In genomic region chr2:52378848-52379261, GRCm38 (mm10) we compare ENCODE assay signal across 8 mouse cellular contexts. TPM values are rescaled to one million over a fixed set of nuclear protein-coding genes. Genes with fewer than 3 reads are reported as not detected.
A peak's percentile ranks its signal among the peaks of the same experiment; 100 is the strongest.
DNase-seq lines count a peak whose midpoint lies in the region; ATAC-seq and TF ChIP-seq lines count a peak whose summit lies in the region.

No protein-coding gene starts in this region.

- H3K4me1 ChIP-seq in stomach, embryonic 15.5 days = no peaks in the 10 kb centered on the region
- no peaks in the 10 kb centered on the region for H3K4me1 ChIP-seq in stomach, postnatal 0 days (replicated peaks; ENCODE audit: control insufficient read depth, insufficient read depth)
- no peaks in the 10 kb centered on the region for H3K4me1 ChIP-seq in embryonic facial prominence, embryonic 14.5 days (ENCODE audit: control insufficient read depth, insufficient read depth, low read length)
- no peaks in the 10 kb centered on the region for H3K4me1 ChIP-seq in kidney, embryonic 16.5 days (ENCODE audit: insufficient read depth, low read length)

- H3K4me2 ChIP-seq in stomach, embryonic 15.5 days = 0 out of 2 replicates have a peak overlapping the region, but pooled peaks have one; percentile 0
- H3K4me2 ChIP-seq in stomach, postnatal 0 days (replicated peaks; ENCODE audit: low read depth) = no peak overlapping the region
- H3K4me2 ChIP-seq in embryonic facial prominence, embryonic 14.5 days (ENCODE audit: low read depth, low read length) = peak overlapping the region; percentile 28; the same call in 1 of the 2 replicates
- no peak overlapping the region for H3K4me2 ChIP-seq in kidney, embryonic 16.5 days (replicated peaks; ENCODE audit: low read depth, low read length)

- H3K9me3 ChIP-seq in stomach, embryonic 15.5 days = no peaks in the 10 kb centered on the region
- H3K9me3 ChIP-seq in stomach, postnatal 0 days (ENCODE audit: control insufficient read depth, low read length) = no peaks in the 10 kb centered on the region
- H3K9me3 ChIP-seq in embryonic facial prominence, embryonic 14.5 days (ENCODE audit: control insufficient read depth, low read length) = no peaks in the 10 kb centered on the region
- no peaks in the 10 kb centered on the region for H3K9me3 ChIP-seq in kidney, embryonic 16.5 days (ENCODE audit: low read length)

- H3K4me3 ChIP-seq in stomach, embryonic 15.5 days (replicated peaks) = no peak overlapping the region
- H3K4me3 ChIP-seq in stomach, postnatal 0 days (ENCODE audit: low read depth, low read length) = no peak overlapping the region
- no peak overlapping the region for H3K4me3 ChIP-seq in embryonic facial prominence, embryonic 14.5 days (ENCODE audit: low read depth, low read length)
- H3K4me3 ChIP-seq in kidney, embryonic 16.5 days (ENCODE audit: low read length) = no peak overlapping the region

- WGBS in stomach, embryonic 15.5 days = 58% methylated on average over 10 of the region's 10 CpGs
- WGBS in stomach, postnatal 0 days = 63% methylated on average over 10 of the region's 10 CpGs
- WGBS in embryonic facial prominence, embryonic 14.5 days = 73% methylated on average over 10 of the region's 10 CpGs
- 70% methylated on average over 10 of the region's 10 CpGs for WGBS in kidney, embryonic 16.5 days

- H3K27ac ChIP-seq in stomach, embryonic 15.5 days = no peak overlapping the region
- no peak overlapping the region for H3K27ac ChIP-seq in stomach, postnatal 0 days (replicated peaks)
- H3K27ac ChIP-seq in embryonic facial prominence, embryonic 14.5 days (replicated peaks; ENCODE audit: low read depth, low read length) = no peak overlapping the region
- H3K27ac ChIP-seq in kidney, embryonic 16.5 days (ENCODE audit: low read length) = no peak overlapping the region

- no peak for TF ChIP-seq CTCF in stomach, postnatal 0 days (IDR thresholded peaks at IDR 0.05; ENCODE audit: low read depth)

- H3K27me3 ChIP-seq in stomach, embryonic 15.5 days (replicated peaks) = no peaks in the 10 kb centered on the region
- no peaks in the 10 kb centered on the region for H3K27me3 ChIP-seq in stomach, postnatal 0 days (ENCODE audit: control insufficient read depth, insufficient read depth, low read length)
- no peaks in the 10 kb centered on the region for H3K27me3 ChIP-seq in embryonic facial prominence, embryonic 14.5 days (replicated peaks; ENCODE audit: control insufficient read depth, insufficient read depth, low read length)
- no peaks in the 10 kb centered on the region for H3K27me3 ChIP-seq in kidney, embryonic 16.5 days (ENCODE audit: insufficient read depth, low read length)

- TF ChIP-seq EP300 in stomach, postnatal 0 days (optimal IDR thresholded peaks at IDR 0.05) = no peak

- DNase-seq in stomach, postnatal 0 days (ENCODE audit: low spot score) = no peak
- no peak for DNase-seq in embryonic facial prominence, embryonic 14.5 days (ENCODE audit: low spot score)
- peak; percentile 63 for DNase-seq in lung, postnatal 10 days
- no peak for DNase-seq in layer of hippocampus, postnatal 36 days
- no peak for DNase-seq in adrenal gland, adult (ENCODE audit: inconsistent age in 2 of 2, low spot score in 1 of 2)
- DNase-seq in spleen, postnatal 4 days (ENCODE audit: low spot score in 2 of 2) = no peak

- no peak overlapping the region for H3K9ac ChIP-seq in stomach, embryonic 15.5 days
- H3K9ac ChIP-seq in stomach, postnatal 0 days (ENCODE audit: low read length) = no peak overlapping the region
- no peak overlapping the region for H3K9ac ChIP-seq in embryonic facial prominence, embryonic 14.5 days (ENCODE audit: low read depth, low read length)
- H3K9ac ChIP-seq in kidney, embryonic 16.5 days (replicated peaks; ENCODE audit: low read length) = no peak overlapping the region

- no peaks in the 10 kb centered on the region for H3K36me3 ChIP-seq in stomach, embryonic 15.5 days
- no peaks in the 10 kb centered on the region for H3K36me3 ChIP-seq in stomach, postnatal 0 days (ENCODE audit: control insufficient read depth, insufficient read depth, low read length)
- H3K36me3 ChIP-seq in embryonic facial prominence, embryonic 14.5 days (ENCODE audit: control insufficient read depth, insufficient read depth, low read length) = no peaks in the 10 kb centered on the region
- no peaks in the 10 kb centered on the region for H3K36me3 ChIP-seq in kidney, embryonic 16.5 days (ENCODE audit: insufficient read depth, low read length)

- ATAC-seq in stomach, embryonic 15.5 days (ENCODE audit: insufficient read depth, low FRiP score, low read depth) = no peak
- no peak for ATAC-seq in stomach, postnatal 0 days (ENCODE audit: low FRiP score, low TSS enrichment)
- 0 out of 2 replicates have a peak, but pooled peaks have one; percentile 15 for ATAC-seq in embryonic facial prominence, embryonic 14.5 days (ENCODE audit: low read depth)
- ATAC-seq in kidney, embryonic 16.5 days (ENCODE audit: low FRiP score, low TSS enrichment) = no peak

RNA-seq across cellular contexts. Expression of gene Neb, which starts 0.6 kb away (rescaled TPM):
- polyA plus RNA-seq in stomach, embryonic 15.5 days (2015; fragmentation: Nextera tagmentation; extraction: Ambion mirVana) = 1.4 and 4.3 TPM in 2 replicates
- 1.2 and 1.3 TPM in 2 replicates for polyA plus RNA-seq in stomach, postnatal 0 days (2015; fragmentation: Nextera tagmentation; extraction: Ambion mirVana)
- polyA plus RNA-seq in embryonic facial prominence, embryonic 14.5 days (2014; fragmentation: Nextera tagmentation; extraction: Ambion mirVana) = 212 and 249 TPM in 2 replicates
- total RNA-seq in layer of hippocampus, postnatal 36 days (2021) = 1 to 10 TPM; 1.3 to 1.7 TPM
- 4.9 TPM in 2 replicates for polyA plus RNA-seq in kidney, embryonic 16.5 days (2015; fragmentation: Nextera tagmentation; extraction: Ambion mirVana)

RNA-seq across cellular contexts. Expression of gene Arl5a, which starts 45.8 kb away (rescaled TPM):
- 35.9 and 37.1 TPM in 2 replicates for polyA plus RNA-seq in stomach, embryonic 15.5 days (2015; fragmentation: Nextera tagmentation; extraction: Ambion mirVana)
- 17.8 and 17.9 TPM in 2 replicates for polyA plus RNA-seq in stomach, postnatal 0 days (2015; fragmentation: Nextera tagmentation; extraction: Ambion mirVana)
- 66.8 and 71.4 TPM in 2 replicates for polyA plus RNA-seq in embryonic facial prominence, embryonic 14.5 days (2014; fragmentation: Nextera tagmentation; extraction: Ambion mirVana)
- total RNA-seq in layer of hippocampus, postnatal 36 days (2021) = 10 to 100 TPM; 66.7 to 68.0 TPM
- 35.6 and 45.3 TPM in 2 replicates for polyA plus RNA-seq in kidney, embryonic 16.5 days (2015; fragmentation: Nextera tagmentation; extraction: Ambion mirVana)

Comparison
In these comparisons a context has a peak if more than half of its experiments do, and no peak if none do; other contexts are left out.
1. H3K4me2 ChIP-seq: peak in stomach, embryonic 15.5 days (single experiment) and embryonic facial prominence, embryonic 14.5 days (single experiment); none in stomach, postnatal 0 days (single experiment) and kidney, embryonic 16.5 days (single experiment).
2. RNA of gene Neb, which starts 0.6 kb away (polyA plus RNA-seq): 212 to 249 TPM in embryonic facial prominence, embryonic 14.5 days; 4.9 TPM in kidney, embryonic 16.5 days, 1.4 to 4.3 TPM in stomach, embryonic 15.5 days and 1.2 to 1.3 TPM in stomach, postnatal 0 days; every median in the first group is over 10 times any median in the second.